Mouse (Mus musculus): ENCODE measurements around the gene Jhy.

Gene Jhy

DNA sequence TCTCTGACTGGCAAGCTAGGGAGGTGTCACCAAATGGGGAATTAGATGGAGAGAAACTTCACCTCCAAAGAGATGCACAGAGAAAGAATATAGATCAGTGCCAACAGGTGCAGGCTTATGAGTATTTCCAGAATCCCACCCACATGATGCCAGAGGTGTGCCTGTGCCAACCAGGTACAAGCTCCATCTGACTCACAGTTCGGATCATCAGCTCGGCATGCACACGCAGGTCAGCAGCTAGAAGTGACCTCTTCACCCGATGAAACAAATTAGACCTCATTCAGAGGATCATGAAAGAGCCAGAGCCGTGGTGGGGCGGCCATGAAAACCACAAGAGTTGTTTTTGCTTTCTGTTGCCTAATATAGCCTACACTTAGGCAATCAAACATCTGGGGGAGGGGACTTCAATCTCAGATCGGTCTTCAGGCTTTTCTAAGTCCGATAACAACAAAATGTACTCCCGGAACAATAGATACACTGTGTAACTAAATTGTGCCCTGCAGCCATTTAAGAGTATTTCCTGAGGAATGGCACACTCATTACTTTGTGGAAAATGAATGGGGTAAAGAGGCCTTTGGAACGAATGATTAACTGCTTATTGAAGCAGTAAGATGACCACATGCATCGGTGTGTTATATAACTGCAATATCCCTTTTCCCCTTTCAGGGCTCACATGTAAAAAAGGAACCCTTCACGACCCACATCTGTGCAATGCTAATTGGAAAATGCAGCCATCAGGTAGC is 45.9 kb downstream of the Jhy start:
- DNase-seq: no peak

DNA sequence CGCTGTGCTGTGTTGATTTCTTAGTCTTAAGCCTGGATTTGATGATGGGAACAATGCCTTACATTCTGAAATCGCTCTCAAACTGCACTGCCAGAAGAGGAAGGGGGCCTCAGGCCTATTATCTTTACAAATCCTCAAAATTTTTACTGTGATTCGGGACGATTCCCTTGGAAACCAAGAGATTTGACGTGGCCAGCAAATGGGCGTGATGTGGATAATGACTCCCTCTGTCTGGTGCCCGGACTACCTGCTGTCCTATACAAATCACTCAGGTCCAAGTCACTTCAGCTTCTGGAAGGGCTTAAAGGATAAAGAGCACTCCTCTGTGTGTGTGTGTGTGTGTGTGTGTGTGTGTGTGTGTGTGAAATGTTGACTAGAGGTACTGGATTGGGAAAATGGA is 55.0 kb downstream of the Jhy start:
- DNase-seq: no peak

GRCm38 (mm10) chr9:40908411-40908810 is 55.5 kb downstream of the Jhy start:
- DNase-seq: no peak

- no peak for DNase-seq
Measured at GRCm38 (mm10) chr9:40907413-40907812, 56.5 kb downstream of the Jhy start.

DNA sequence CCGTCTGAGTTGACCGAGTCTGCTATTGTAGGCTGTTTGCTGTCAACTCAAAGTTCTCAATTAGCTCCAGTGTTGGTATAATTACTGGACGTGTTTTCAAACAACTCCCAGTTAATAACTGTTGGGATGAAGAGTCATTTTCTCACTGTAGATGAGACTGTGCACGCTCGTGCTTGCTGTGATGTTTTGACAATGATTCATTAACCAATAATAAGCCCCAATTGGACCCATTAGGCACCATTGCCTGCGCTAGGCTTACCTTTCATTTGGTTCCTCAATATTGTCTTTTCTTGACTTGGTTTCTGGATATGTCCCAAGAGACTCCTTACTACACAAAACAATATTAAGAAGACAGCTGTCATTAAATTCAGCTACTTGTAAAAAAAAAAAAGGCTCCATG is 71.5 kb downstream of the Jhy start:
- DNase-seq: no peak

DNA sequence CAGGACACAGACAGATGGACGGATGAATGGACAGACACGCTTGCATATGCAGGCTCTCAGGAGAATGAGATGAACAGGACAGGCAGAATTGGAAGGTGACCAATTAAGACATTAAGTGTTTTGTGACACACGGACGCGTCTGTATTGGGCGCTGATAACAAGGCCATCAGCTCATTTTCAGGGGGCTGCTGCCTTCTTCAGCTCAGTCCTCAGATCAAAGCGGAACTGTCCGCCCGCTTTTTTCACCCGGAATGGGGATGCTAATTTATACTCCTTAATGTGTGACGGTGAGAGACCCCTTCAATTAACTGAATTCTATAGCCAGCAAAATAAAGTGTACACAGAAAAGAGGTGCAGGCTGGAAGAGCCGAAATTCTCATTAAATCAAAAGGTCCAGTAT is 74.5 kb downstream of the Jhy start:
- no peak for DNase-seq

DNA sequence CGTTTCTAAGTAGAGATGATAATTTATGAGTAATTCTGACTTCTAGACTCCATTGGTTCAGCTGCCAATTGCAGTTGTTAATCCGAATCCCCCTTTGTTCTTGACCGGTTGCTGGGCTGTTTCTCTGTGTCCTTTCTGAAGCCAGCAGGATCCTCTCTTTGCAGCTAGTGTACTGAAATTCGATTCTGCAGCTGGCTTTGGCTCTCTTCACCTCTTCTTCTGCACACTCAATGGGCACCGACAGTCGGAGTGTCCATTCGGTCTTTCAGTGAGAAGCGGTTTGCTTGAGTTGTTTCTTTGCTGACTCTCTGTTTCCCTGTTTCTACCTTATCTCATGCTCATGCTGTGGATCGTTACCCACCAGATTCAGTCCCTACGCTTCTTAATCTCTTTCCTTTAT is 78.2 kb downstream of the Jhy start:
- no peak for DNase-seq

- no peak for DNase-seq
Measured at GRCm38 (mm10) chr9:40878998-40879397, 84.9 kb downstream of the Jhy start.

- no peak for DNase-seq
Measured at GRCm38 (mm10) chr9:40878291-40878945, 85.5 kb downstream of the Jhy start.

GRCm38 (mm10) chr9:40877881-40878235 is 86.1 kb downstream of the Jhy start:
- DNase-seq: no peak

GRCm38 (mm10) chr9:40877146-40877880 is 86.6 kb downstream of the Jhy start:
- no peak for DNase-seq

GRCm38 (mm10) chr9:40876693-40877092 is 87.2 kb downstream of the Jhy start:
- no peak for DNase-seq

DNA sequence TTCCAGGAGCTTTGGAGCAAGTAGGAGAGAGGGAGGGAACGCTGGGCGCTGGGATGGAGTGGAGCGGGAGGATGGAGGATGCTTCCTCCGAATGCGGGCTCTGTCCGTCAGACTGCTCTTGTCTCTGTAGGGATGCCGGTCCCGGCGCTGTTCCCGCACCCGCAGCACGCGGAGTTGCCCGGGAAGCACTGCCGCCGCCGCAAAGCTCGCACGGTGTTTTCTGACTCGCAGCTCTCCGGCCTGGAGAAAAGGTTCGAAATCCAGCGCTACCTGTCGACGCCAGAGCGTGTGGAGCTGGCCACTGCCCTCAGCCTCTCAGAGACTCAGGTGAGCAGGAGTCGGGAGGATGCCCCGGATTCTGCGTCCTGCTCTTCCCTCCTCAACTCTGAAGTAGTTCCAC is 87.8 kb downstream of the Jhy start:
- no peak for DNase-seq

DNA sequence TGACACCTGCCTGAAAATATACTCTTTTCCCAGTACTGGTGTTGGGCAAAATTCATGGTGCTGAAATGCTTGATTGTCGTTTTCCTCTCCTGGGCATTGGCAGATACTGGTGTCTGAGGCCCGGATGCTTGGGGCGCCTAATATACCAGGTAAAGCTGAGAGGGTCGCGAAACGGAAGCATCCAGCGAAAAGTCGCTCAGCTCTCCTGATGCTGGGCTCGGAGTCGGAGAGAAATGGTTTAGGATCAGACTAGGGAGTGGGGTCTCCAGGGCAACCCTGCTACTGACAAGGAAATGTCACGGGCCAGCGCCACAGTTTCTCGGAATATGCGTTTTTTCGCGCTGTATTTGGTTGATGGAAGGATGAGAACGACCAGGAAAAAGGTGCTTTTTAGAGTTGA is 88.5 kb downstream of the Jhy start:
- no peak for DNase-seq

DNA sequence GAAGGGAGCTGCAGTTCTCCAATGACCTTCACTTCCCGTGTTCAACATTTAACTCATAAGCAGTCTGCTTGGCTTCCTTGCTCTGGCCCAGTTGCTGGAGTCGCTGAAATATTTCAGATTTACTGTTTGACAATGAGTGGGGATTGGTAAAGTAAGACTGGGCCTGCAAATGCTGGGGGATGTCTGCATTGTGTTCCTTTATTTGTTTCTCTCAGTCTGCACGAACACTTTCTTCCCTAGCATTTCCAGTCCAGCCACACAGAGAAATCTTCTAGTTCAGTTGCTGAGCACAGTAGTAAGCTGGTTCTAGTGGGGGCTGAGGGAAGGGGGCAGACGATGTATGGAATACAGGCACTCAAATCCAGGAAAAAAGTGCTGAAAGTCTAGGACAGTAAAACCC is 89.0 kb downstream of the Jhy start:
- no peak for DNase-seq

- no peak for DNase-seq
Measured at GRCm38 (mm10) chr9:40873556-40874470, 90.1 kb downstream of the Jhy start, which contains the start of gene Bsx. TSS of gene Bsx (plus strand) at chr9:40874127.

- DNase-seq: peak; percentile 14 to 22
Measured at GRCm38 (mm10) chr9:40872156-40872478, 91.8 kb downstream of the Jhy start.

DNA sequence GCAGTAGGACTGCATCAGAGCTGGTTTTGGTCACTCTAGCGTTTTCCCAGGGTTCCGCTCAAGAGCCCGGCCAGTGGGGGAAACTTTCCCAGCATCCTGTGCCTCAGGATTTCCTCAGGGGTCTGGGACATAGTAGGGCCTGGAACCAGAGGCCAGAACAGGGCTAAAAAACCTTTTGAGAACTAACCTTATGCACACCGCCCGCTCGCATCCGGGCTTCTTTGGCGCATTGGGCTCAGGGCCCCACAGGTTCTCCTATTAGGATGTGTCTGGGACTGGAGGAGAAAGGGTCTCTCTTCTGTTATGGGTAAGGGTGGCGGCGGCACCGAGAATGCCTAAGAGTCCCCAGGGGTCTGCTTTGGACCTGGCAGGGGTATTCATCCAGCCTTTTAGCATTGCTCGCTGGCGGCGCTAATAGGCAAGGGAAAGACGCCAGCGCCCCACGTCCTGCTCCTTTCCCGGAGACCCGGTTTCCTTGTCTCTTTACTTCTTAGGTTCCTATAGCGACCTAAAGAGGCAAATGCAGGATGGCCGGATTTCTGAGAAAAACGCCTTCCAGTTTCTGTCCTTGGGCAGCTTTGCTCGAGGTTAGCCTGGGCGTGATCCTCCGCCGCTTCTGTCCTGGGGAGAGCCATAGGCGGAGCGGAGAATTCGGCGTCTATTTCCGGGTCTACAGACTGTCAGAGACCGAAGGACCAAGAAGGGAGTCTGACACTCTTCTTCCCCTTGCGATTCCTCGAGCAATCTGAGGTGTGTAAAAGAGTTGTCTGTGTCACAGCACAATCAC is 92.4 kb downstream of the Jhy start:
- DNase-seq: no peak

DNA sequence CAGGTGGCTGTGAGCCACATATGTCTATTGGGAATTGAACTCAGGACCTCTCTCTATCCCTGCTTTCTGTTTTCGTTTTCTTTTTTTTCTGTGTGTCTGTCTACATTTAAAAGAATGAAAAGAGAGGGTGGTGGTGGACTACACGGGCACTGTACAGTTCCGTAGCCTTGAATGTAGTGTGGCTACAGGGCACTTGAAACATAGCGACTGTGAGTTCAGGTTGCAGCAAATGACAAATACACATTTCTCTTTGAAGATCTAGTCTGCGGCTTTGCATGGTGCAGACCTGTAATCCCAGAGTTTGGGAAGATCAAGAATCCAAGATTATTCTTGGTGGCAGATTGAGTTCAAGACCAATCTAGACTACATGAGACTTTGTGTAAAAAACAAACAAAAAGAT is 93.6 kb downstream of the Jhy start:
- no peak for DNase-seq

GRCm38 (mm10) chr9:40859196-40859595 is 104.7 kb downstream of the Jhy start:
- no peak for DNase-seq

- no peak for DNase-seq
Measured at GRCm38 (mm10) chr9:40858461-40859160, 105.3 kb downstream of the Jhy start.

GRCm38 (mm10) chr9:40851515-40851914 is 112.4 kb downstream of the Jhy start:
- no peak for DNase-seq

Measured in cerebellum, postnatal 36 days (tissue).